Mouse (Mus musculus) cerebellum, adult 2 months (tissue): ENCODE results near the gene Nol10.

Experiments used
- CTCF ChIP-seq: fragments of 200-500 bp; IDR thresholded peaks from 2 replicates; pipeline ENCODE4 v1.5.1; 2011; ENCODE audit warnings: low read depth, mild to moderate bottlenecking, control low read depth, low read length, moderate library complexity, borderline replicate concordance; ENCODE audit not compliant: insufficient read depth
- POLR2A ChIP-seq: fragments of 200-500 bp; IDR thresholded peaks from 2 replicates; pipeline ENCODE4 v1.6.1; 2011; ENCODE audit warnings: low read length, control low read depth, borderline replicate concordance; ENCODE audit not compliant: insufficient read depth

- TF ChIP-seq POLR2A, result no peak
- TF ChIP-seq CTCF, result no peak
Observed at GRCm38 (mm10) chr12:17372696-17373095, 24.4 kb downstream of the Nol10 start.
